Mouse (Mus musculus): Measurements from ENCODE around the gene Zfhx3.

Zfhx3 gene

GRCm38 (mm10) chr8:108243270-108243669, 300.8 kb downstream of the Zfhx3 start:
- DNase-seq (ENCODE audit: low read depth): no peak

DNA sequence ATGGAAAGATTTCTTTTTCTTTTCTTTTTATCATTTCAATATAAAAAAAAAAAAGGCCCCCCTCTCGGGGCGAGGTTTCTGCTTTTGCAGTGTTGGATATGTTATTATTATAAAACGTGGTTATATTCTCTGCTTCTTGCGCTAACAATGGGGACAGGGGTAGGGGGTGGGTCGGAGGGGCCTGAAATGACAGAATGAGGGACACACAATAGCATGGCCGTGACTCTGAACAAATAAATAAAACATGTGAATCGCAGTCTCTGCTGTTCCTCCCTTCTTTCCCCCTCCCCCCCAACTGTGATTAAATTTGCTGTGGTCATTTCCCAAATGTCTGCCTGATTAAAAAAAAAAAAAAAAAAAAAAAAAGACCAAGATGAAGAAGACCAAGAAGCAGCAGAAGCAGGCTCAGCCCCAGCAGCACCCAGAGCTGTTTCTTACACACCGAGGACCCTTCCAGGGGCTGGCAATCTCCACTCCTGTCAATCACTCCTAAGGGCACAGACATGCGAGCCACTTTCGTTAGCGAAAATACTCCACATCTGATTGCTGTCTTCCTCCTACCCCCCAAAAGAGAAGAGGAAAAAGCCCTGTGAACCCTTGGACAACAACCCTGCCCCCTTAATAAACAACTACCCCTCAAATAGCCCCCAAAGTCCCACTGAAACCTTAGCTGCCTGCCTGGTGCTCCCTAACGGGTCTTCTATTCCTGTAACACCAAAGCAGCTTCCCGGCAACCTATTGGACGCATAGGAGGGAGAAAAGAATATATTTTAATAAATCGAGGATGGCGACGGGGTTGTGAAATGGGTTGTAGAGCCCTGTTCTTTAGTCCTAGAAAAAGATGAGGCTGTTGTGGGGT, 302.4 kb downstream of the Zfhx3 start:
- no peak for DNase-seq (ENCODE audit: low read depth)

DNA sequence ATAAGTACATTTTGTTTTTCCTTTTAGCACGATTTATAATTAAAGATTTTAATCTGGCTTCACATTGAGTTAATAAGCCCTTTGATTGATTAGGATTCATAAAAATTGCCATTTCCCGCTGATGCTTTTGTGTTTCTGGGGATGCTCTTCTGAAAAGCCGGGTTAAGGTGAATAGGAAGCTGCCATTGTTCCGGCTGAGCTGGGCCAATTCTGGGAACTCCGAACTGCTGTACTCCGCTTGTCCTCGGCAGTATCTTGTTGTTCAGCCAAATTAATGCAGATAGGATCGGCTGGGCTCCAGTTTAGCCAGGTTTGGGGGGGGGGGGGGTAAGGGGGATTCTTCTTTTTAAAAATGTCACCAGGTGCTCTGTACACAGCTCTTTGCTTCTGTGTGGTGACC, 303.1 kb downstream of the Zfhx3 start:
- no peak for DNase-seq (ENCODE audit: low read depth)

DNA sequence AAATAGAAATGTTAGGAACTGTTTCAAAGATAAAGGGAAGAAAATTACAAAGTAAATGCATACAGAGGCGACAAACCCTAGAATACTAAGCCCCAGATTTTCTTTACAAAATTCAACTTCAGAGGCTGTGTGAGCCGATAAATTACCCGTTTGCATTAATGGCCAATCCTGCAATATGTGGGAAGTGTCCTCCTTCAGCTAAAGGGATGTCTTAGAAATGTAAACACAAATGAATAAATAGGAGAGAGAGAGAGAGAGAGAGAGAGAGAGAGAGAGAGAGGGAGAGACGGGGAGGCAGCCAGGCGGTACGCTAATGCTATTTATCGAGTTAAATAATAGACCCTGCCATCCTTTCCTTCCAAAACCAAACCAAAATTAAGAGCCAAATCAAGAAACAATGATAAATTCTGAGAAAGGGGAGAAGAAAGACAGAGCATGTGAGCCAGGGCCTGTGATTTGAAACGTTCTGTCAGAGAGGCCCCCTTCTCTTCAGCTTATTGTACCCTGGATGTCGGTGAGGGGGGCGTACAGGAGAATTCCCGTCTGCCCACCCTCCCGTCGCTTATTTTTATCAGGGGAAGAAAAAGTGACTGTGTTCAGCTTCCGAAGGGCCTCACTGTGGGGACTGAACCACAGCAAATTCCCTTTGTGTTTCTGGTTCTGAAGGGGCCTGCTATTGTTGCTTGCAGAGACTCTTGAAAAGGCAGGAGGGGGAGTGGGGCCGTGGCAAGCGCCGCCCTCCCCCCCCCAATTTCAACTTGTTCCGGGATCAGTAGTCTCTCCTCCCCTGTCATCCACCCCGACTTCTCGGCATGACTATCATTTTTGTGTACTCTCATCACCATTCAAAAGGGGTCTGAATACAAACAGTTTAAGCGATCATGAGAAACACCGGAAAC, 303.8 kb downstream of the Zfhx3 start:
- no peak for DNase-seq (ENCODE audit: low read depth)

DNA sequence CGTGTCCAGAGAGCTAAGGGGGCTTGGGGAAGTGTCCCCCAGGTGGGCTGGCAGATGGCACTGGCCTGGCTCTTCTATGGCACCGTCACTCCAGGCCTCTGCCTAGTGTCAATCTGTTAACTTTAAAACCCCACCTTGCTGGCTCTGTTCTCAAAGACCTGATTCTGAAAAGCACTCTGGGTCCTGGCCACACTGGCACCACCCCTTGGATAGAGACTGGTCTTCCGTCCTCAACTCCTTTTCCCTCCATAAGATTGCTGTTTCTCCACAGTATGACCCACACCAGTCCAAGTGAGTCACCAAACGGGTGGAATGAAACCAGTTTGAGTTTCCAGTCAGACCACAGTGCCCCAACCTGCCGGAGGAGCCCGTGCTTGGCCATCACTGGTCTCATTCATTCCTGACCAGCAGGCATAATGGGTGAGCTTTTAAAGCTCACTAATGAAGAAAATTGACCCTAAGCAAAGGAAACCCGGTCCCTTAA, 304.5 kb downstream of the Zfhx3 start:
- DNase-seq (ENCODE audit: low read depth): no peak

DNA sequence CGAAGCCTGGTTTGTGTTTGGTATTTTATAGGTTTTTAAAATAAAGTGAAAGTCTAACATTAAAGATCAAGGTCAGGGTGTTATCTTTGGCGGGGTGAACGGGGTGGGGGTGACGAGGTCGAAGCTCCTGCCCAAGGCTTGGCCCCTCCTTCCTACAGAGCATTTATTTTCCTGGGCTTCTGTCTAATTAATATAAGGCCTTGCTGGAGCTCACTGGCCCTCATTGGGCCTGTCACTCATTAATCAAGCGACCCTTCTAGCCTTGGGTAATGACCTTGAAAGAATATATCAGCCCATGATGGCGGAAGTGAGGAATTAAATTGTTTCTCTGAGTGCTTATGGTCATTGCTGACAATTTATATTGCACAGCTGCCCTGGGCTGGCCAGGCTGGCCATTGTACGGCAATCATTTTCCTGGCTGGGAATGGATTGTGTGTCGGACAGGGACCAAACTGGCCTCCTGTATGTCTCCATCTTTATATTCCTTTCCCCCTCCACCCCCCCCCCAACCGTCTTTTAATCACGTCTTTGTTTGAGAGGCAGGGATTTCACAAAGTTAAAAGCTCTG, 322.2 kb downstream of the Zfhx3 start:
- no peak for DNase-seq (ENCODE audit: low read depth)

DNA sequence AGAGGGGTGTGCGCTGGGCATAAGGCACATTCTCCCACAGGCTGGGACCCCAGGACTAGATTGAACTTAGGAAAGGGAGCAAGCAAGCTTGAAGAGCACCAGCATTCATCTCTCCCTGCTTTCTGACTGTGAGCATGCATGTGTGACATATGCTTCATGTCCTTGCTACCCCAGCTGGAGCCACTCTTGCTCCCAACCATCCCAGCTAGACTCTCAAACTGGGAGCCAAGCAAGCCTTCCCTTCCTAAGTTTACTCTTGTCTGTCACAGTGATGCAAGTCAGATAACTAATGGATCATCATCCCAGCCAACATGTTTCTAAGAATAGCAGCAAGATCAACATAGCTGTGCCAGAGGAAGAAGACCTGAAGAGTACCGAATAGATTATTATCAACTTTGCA, 335.5 kb downstream of the Zfhx3 start:
- no peak for DNase-seq (ENCODE audit: low read depth)

- DNase-seq (ENCODE audit: low read depth): no peak
Measured at GRCm38 (mm10) chr8:108281981-108282380, 339.5 kb downstream of the Zfhx3 start.

- DNase-seq (ENCODE audit: low read depth): no peak
Measured at GRCm38 (mm10) chr8:108286117-108286516, 343.7 kb downstream of the Zfhx3 start.

DNA sequence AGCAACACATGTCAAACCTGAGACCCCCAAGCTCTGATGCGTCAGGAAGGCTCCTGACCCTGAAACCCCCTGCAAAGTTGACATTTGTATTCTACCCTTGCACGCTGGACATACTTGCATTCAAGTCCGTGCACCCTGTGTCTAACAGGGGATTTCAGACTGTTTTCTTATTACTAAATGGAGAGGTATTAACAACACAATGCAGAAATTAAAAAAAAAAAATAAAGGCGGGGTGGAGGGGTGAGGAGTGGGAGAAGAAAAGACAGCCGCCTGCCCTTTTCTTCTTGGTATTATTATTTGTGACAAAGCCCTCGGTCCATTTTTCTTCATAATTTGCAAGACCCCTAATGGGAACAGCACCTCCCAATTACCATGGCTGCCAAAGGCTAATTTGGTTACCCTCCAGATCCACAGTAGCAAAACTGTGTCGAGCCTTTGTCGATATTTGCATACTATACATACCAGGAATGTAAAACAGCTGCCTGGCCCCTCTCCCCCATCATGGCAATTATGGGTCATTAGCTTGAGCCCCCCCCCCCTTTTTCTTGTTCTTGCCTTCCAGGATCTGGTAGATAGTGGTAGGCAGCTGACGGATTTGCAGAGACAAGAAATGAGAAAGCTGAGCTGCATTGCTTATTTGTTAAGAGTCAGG, 358.6 kb downstream of the Zfhx3 start:
- no peak for DNase-seq (ENCODE audit: low read depth)

DNA sequence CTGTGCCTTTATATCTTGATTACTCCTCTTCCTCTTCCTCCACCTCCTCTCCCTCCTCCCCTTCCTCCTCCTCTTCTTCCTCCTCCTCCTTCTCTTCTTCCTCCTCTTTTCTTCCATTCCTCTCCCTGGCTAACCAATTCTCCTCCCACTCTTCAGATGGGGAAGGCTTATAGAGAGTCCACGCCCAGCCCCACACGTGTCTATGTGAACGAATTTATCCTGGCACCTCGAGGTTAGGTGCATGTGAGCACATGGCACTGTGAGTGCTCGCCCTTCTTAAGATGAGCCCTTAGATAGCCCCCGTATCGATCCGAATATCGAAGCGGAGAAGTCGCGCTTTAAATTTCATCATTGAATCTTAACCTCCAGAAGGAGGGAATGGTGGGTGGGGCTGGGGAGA, 359.2 kb downstream of the Zfhx3 start:
- no peak for DNase-seq (ENCODE audit: low read depth)

DNA sequence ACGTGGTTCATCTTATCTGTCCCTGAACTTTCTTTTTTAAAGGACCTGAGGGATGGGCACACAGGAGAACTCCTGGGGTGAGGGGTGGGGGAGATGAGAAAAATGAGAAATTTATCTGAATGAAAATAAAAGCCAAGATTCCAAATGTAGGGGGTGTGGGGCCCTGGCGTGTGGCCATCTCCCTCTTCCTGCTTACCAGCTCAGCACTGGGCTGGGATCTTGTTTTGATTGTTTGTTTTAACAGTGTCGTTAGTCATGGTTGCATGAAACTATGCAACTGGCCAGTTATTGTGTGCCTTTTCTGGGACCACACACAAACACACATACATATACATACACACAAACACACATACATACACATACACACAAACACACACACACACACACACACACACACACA, 362.9 kb downstream of the Zfhx3 start:
- no peak for DNase-seq (ENCODE audit: low read depth)

- DNase-seq (ENCODE audit: low read depth): no peak
Measured at GRCm38 (mm10) chr8:108309525-108310246, 367.2 kb downstream of the Zfhx3 start.

GRCm38 (mm10) chr8:108315046-108315445, 372.6 kb downstream of the Zfhx3 start:
- DNase-seq (ENCODE audit: low read depth): no peak

DNA sequence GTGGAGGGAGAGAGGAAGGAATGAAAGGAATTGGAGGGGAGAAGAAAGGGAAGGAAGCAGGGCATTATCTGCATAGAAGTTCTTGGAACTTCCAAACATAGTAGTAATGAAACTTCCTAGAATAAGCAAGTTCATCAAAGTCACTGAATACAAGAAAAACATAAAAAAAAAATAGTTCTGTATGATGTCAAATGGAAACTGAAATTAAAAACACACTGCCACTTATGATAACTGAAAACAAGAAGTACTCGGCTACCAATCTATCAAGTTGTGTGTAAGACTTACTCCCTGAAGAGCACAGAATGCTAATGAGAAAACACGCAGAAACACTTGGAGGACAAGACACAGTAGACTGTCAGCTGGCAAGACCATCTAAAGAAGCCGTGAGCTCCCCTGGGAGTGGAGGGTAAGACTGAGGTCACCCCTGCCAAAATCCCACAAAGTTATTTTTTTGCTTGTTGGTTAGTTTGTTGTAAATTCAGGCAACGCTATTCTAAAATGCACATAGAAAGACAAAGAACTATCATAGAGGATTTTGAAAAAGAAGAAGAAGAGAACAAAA, 375.2 kb downstream of the Zfhx3 start:
- no peak for DNase-seq (ENCODE audit: low read depth)

DNA sequence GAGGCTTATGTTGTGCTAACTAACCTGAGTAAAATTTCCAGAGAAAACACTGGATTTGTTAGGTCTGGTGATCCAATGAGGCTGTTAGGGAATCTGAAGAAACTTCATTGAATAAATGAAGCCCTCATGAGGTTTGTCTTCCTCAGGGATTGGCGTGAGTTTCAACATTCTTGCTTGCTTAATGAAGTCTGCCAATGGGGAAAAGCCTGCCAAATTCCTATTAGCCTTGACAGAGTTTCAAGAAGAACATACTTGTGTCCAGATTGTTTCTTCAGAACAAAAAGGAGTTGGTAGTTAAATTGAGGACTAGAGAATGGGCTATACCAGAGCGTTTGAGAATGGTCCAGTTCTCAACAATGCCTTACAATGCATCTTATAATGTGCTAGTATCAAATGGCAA, 385.3 kb downstream of the Zfhx3 start:
- DNase-seq (ENCODE audit: low read depth): no peak

- no peak for DNase-seq (ENCODE audit: low read depth)
Measured at GRCm38 (mm10) chr8:108348352-108348751, 405.9 kb downstream of the Zfhx3 start.

DNA sequence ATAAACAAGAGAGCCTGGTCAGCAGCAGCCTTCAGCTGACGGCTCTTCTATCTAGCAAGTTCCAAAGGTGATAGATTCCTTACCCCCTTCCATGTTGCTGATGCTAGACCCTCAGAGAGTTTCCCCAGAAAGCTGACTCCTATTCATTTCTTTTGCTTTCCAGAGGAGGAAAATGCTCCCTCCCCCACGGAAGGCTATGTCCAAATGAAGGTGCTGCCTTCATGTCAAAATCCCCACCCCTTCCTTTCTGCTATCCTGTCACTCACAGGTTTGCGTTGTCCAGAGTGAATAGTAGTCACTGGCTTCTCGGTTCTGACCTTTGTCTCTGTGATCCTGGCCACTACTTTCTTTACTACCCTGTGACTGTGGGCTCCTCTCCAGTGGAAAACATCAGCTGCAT, 406.3 kb downstream of the Zfhx3 start:
- DNase-seq (ENCODE audit: low read depth): no peak

DNA sequence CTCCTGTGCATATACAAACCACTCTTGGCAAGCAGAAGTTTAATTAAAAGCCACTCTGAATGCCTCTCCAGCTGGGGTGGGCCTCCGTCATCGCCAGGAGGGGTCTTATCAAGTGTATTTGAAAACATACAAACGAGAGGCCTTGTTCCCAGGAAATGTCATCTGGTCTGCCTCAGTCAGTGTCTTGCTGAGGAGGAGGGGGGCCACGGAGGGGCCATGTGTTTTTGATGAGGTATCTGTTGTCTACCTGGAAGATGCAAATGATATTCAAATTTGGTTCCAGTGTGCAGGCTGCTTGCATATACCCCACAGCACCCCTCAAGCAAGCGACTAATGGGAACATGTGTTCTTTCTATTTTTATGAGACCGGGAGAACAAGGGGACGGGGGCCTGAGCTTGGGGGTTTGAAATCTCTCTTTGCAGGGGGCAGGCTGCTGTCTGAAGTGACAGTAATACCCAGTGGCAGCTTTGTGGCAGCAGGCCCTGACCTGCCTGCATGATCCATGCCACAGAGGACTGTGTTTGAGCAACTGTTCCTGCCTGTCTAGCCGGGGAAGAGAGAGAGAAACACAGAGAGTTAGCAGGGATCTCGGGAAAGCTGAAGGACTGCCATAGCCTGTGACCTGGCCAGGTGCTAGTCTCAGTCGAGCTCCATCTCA, 412.8 kb downstream of the Zfhx3 start:
- no peak for DNase-seq (ENCODE audit: low read depth)

DNA sequence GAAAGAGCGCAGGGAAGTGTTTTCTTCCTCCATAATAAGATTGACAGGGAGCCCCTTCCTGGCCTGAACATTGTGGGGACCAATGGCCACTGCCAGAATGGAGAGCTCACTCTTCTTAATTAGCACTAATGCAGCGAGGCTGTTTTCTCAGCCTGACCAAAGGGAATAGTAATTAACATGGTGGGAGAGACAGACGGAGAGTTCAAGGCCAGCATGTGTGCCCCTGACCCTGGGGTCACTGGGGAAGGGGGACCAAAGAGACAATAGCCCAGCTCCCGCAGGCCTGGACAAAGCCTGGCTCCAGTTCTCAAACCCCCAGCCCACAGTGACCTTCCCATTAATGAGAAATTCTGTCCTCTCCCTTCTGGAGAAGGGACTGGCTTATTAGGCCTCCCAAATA, 419.0 kb downstream of the Zfhx3 start:
- DNase-seq (ENCODE audit: low read depth): no peak

GRCm38 (mm10) chr8:108362421-108362820, 420.0 kb downstream of the Zfhx3 start:
- DNase-seq (ENCODE audit: low read depth): no peak

Data from naive thymus-derived CD4-positive, alpha-beta T cell, adult 2 months (primary cell).